Mouse (Mus musculus) CH12F3 (cell line): ENCODE measurements around the gene Stard7.
"Not testable (repeated sequence)": the region's sequence is repeated elsewhere in the genome, so short reads cannot be mapped to it uniquely, and the experiment has no call there.

Experiments used
- in situ Hi-C: fragments of 300-500 bp; cut with MboI; formaldehyde crosslinking; loops from 2 replicates; pipeline ENCODE4 v1.14.3; 2020; ENCODE audit warnings: low sequenced_read_pairs

Gene Stard7

DNA sequence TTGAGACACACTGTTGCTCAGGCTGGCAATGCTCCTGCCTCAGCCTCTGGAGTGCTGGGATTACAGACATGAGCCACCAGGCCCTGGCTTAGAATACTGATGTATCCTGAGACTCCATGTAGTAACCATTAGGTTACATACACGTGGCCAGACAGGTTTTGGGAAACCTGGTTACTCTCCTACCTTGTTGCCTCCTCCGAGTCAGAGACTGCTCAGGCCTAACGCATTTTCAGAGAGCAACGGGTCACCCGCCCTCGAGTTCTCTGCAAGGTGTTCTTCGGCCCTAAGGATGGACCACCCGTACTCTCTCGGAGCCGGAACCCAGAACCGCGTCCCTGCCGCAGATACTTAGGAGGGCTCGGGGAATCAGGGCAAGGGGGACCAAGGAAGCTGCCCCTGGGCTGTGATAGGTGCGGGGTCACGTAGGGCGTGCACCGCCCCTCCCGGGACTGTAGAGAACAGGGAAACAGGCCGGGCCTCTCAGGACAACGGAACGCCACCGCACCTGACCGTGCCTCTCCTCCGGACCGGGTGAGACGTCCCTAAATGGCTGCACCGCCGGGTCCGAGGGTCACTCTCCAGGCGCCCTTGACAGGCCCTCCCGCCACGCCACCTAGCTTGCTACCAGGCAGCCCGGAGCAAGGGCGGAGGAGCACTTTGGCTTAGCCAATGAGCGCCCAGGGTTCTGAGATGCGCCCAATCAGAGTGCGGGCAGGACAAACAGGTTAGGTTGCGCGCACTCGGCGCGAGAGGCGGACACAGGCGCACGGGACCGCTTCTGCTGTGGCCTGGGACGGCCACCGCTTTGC lies at the start of gene Stard7:
Gene Stard7 (plus strand): TSS at position 728 of the 809 bp plus-strand sequence.
- in situ Hi-C loops, result no loop called here

DNA sequence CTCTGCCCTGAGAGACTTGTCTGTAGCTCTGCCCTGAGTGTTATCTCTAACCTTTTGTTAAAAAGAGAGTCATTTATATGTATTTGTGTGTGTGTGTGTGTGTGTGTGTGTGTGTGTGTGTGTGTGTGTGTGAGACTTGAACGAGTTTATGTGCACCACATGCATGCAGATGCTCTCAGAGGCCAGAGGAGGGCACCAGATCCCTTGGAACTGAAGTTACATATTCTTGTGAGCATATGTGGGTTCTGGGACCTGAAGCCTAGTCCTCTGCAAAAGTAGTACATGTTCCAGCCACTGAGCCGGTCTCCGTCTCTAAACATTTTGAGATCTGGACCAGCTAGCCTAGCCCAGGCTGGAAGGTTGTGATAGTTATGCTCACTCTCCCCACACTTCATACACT lies 44.8 kb upstream of the Stard7 start:
- in situ Hi-C loops, result no loop called here

GRCm38 (mm10) chr2:127237897-127238610 lies 32.0 kb upstream of the Stard7 start:
- in situ Hi-C loops, result no loop called here

GRCm38 (mm10) chr2:127240065-127240464 lies 30.0 kb upstream of the Stard7 start:
- in situ Hi-C loops, result no loop called here

GRCm38 (mm10) chr2:127247592-127248333 lies 22.3 kb upstream of the Stard7 start, which contains the start of the genes Ciao1 and Tmem127:
TSS of gene Ciao1 (minus strand) at chr2:127247816.
TSS of gene Tmem127 (plus strand) at chr2:127247908.
- in situ Hi-C loops, result no loop called here

- in situ Hi-C loops, result no loop called here
Measured at GRCm38 (mm10) chr2:127248334-127249004, 21.5 kb upstream of the Stard7 start.

DNA sequence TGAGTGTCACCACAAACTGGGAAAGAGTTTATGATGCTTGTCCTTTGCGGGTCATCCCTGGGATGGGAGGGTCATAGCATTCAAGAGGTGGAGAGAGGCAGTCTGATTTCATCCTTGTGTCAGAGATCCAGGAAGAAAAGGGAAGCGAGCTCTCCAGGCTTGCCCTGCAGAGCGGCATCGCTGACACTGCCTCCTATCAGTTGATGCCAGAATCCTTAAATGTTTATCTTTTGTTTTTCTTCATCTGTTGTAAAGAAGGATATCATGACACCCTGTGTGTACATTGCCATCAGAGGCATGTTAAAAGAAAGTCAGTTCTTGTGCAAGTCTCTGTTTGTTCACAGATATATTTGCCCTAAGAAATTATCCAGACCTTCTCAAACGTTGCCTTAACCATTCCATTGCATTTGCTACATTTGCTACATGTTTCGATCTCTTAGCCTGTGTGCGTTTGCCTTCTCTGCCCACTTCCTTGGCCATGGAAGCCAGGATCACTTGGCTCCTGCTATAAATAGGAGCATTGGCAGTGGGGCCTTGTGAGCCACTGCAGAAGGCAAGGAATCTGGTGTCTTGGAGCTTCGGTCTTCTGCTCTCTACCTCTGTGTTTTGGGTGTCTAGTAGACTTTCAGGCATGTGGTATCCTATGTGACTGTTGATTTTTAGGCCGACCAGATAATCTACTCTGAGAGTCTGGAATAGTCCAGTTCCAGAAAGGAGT lies 19.6 kb upstream of the Stard7 start:
- in situ Hi-C loops, result loop anchor here (10.0 kb wide), 1 partner anchor 94 kb away; no protein-coding TSS in a partner anchor

DNA sequence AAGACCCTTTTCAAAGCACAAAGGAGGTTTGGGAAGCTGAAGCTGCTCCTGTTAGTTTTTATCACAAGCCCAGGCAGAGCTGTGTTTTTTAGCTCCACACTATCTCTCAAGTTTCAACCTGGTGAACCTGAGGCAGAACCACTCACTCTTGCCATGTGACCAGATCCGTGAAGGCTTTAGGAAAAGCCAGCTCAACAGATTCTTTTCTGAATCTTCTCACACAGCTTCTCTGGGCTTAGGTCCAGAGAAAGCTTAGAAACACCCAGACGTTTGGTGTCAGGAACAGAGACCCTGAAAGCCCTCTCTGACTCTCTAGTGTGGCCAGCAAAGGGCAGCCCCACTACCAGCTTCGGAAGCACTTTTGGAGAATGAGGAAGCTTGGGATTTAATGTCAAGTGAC lies 18.6 kb upstream of the Stard7 start:
- in situ Hi-C loops, result loop anchor here (10.0 kb wide), 1 partner anchor 93 kb away; no protein-coding TSS in a partner anchor

DNA sequence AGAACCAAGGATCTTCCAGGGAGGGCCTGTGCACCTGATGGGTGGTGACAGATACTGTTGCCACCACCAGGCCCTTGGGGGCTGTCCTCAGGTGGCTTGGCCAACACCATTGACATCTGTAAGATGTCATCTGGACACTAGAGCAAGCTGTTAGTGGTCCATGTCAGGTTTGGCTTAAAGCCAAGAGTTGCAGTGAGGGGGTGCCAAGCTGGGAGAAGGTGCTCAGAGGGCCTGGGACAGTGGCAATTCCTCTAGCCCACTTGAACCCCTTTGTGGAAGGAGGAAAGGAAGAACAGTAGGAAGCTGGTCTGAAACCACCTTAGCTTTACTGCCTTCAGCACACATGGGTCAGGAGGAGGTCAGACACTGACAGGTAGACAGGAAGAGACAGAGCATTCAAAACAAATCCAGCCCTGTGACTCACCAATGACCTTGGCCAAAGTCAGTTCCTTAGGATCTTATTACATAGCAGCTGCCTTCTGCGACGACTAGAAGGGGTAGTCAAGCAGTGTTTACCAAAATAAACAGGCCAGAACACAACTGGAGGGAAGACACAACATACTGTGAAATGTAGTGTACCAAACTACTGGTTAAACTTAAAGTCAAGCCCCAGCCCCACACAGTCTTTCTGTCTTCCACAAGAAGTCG lies 18.0 kb upstream of the Stard7 start:
- in situ Hi-C loops, result loop anchor here (10.0 kb wide), 1 partner anchor 93 kb away; no protein-coding TSS in a partner anchor

DNA sequence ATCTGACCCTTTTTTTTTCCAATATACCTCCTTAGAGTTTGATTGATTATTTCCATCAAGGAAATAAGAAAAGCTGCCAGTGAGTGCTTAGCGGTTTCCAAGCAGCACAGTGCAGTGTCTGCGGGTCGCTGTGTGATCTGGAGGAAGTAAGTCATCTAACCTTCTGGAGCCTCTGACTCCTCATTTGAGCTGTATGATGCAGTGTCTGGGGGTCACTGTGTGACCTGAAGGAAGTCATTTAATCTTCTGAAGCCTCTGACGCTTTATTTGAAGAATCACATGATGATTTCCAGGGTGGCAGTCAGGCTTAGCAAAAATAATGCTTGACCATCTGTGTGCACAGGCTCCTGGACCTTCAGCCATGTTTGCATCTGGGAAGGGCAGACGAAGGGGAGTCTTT lies 17.2 kb upstream of the Stard7 start:
- in situ Hi-C loops, result loop anchor here (10.0 kb wide), 1 partner anchor 92 kb away; no protein-coding TSS in a partner anchor

DNA sequence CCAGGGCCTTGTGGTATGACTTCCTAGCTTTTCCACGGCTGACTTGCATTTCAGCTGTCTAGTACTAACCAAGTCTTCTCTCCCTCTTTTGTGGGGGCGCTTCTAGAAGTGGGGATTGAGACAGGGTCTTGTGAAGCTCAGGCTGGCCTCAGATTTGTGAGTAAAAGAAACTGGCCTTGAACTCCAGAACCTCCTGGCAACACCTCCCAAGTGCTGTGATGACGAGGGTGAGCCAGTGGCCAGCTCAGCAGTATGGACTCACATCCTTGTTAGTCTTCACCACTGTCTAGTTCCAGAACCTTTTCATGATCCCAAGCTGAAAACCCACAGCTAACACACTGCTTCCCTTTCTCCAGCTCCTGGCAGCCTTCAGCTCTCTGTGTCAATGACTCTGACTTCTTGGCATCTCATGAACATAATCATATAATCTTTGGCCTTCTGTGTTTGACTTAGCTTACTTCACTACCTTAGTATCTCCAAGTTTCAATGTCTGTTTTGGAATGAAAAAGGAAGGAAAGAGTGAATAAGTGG lies 15.3 kb upstream of the Stard7 start:
- in situ Hi-C loops, result loop anchor here (10.0 kb wide), 1 partner anchor 90 kb away; no protein-coding TSS in a partner anchor

DNA sequence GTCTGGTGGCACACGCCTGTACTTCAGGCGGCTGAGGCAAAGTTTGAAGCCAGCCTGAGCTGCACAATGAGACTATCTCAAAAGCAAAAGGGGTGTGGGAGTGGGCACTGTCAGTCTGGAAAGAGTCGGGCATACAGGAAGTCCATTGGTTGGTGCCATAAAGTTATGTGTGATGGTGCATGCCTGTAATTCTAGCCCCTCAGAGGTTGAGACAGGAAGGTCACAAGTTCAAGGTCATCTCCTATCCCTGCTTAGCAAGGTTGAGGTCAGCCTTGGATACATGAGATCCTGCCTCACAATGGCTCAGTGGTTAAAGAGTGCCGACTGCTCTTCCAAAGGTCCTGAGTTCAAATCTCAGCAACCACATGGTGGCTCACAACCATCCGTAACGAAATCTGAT lies 14.7 kb upstream of the Stard7 start:
- in situ Hi-C loops, result loop anchor here (10.0 kb wide), 1 partner anchor 90 kb away; no protein-coding TSS in a partner anchor

- in situ Hi-C loops, result loop anchor here (10.0 kb wide), 1 partner anchor 85 kb away; no protein-coding TSS in a partner anchor
Measured at GRCm38 (mm10) chr2:127259340-127259739, 10.7 kb upstream of the Stard7 start.

DNA sequence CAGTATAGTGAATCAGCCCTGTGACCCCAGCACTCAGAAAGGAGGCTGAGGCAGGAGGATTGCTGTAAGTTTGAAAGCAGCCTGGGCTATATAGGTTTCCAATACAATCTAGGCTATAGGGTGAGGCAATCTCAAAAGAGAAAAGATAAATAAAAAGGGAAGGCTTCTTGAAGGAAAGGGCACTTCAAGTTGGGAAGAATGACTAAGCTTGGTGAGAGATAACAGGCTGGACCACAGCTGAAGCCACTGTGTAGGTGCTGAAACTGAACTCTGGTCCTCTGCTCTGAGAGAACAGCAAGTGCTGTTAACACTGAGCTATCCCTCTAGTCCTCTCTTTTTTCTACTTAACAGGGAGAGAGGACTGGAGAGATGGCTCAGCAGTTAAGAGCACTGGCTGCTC lies 7.5 kb upstream of the Stard7 start:
- in situ Hi-C loops, result no loop called here

- in situ Hi-C loops, result no loop called here
Measured at GRCm38 (mm10) chr2:127267854-127268253, 2.2 kb upstream of the Stard7 start.

GRCm38 (mm10) chr2:127270300-127271041 lies 453 bp downstream of the Stard7 start:
- in situ Hi-C loops, result no loop called here

DNA sequence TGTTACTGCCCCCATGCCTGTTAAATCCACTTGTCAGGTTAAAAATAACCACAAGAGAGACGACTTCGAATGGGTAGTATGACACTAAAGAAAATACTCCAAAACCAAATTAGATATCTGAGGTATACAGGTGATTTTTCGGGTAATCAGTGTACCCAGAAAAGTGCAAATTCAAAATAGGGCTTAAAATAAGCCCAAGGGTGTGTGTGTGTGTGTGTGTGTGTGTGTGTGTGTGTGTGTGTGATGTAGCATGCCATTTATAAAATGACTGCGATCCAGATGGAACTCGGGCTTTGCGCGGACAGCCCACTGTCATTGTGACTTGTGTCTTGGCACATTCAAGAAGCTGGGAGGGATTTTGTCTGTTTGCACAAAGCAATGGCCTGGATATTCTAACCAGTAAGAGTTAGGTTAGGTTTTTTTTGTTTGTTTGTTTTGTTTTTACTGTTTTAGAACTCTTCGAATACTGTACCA lies 1.1 kb downstream of the Stard7 start:
- in situ Hi-C loops, result no loop called here

GRCm38 (mm10) chr2:127272049-127272448 lies 2.0 kb downstream of the Stard7 start:
- in situ Hi-C loops, result not testable (repeated sequence)
